ENCODE assay signal across 23 mouse cellular contexts in the genomic region with DNA sequence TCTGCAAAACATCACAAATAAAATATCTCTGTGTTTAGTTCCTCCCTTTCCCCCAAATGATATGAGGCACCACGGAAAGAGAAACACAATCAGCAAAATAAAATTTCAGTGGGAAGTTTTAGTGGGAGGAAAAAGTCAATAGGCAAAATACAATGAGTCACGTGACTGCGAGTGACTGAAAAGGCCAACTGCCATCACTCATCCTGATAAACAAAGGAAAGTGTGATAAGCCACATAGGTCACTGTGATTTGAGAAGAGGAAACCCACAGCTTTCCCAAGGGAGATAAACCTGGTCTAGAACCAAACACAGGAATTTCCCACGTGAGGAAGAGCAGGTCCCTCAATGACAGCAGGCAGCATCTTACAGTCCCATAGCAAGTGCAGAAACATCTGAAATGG.
A peak's percentile ranks its signal among the peaks of the same experiment; 100 is the strongest.
DNase-seq lines count a peak whose midpoint lies in the region; ATAC-seq and TF ChIP-seq lines count a peak whose summit lies in the region.
"Had no signal": no experiment of that assay in that cellular context is flagged by ENCODE, and none has a peak within 500 bp of the region (broad histone marks: within the 10 kb centered on the region; RNA-seq: fewer than 3 reads in every experiment).

No protein-coding gene starts in this region.

- H3K36me3 ChIP-seq in heart, embryonic 12.5 days = no peaks in the 10 kb centered on the region
- H3K36me3 ChIP-seq in lung, postnatal 0 days (ENCODE audit: insufficient read depth, low read length) = no peaks in the 10 kb centered on the region
- no peaks in the 10 kb centered on the region for H3K36me3 ChIP-seq in spleen, adult 2 months (ENCODE audit: control insufficient read depth, insufficient read depth, low read length)
- H3K36me3 ChIP-seq: embryonic facial prominence, embryonic 13.5 days; embryonic facial prominence, embryonic 15.5 days; forebrain, embryonic 10.5 days; forebrain, embryonic 12.5 days had no signal

- no peak overlapping the region for H3K9ac ChIP-seq in heart, embryonic 12.5 days
- H3K9ac ChIP-seq in lung, postnatal 0 days (replicated peaks; ENCODE audit: low read depth) = no peak overlapping the region
- H3K9ac ChIP-seq: embryonic facial prominence, embryonic 13.5 days; embryonic facial prominence, embryonic 15.5 days; forebrain, embryonic 12.5 days had no signal

- no peak for TF ChIP-seq POLR2A in spleen, adult 2 months (IDR thresholded peaks at IDR 0.05; ENCODE audit: low read depth, low read length)

- H3K4me1 ChIP-seq in heart, embryonic 12.5 days (replicated peaks) = peaks cover 20% of the 10 kb centered on the region
- no peaks in the 10 kb centered on the region; the same call in 1 of the 2 replicates for H3K4me1 ChIP-seq in lung, postnatal 0 days (ENCODE audit: insufficient read depth, low read depth, low read length)
- H3K4me1 ChIP-seq in spleen, adult 2 months (ENCODE audit: control insufficient read depth, insufficient read depth, insufficient read length) = peaks cover 8% of the 10 kb centered on the region
- H3K4me1 ChIP-seq: embryonic facial prominence, embryonic 15.5 days had no signal

- H3K27ac ChIP-seq in heart, embryonic 12.5 days (ENCODE audit: poor library complexity, severe bottlenecking) = no peak overlapping the region
- H3K27ac ChIP-seq in lung, postnatal 0 days (ENCODE audit: low read length) = no peak overlapping the region
- peak overlapping the region; percentile 52; the same call in 1 of the 2 replicates for H3K27ac ChIP-seq in spleen, adult 2 months (ENCODE audit: insufficient read depth, low read length)
- H3K27ac ChIP-seq: embryonic facial prominence, embryonic 13.5 days; embryonic facial prominence, embryonic 15.5 days; forebrain, embryonic 10.5 days; forebrain, embryonic 12.5 days had no signal

- TF ChIP-seq CTCF in lung, postnatal 0 days (IDR thresholded peaks at IDR 0.05) = no peak
- TF ChIP-seq CTCF in spleen, adult 2 months (IDR thresholded peaks at IDR 0.05; ENCODE audit: extremely low read depth, insufficient read depth, insufficient read length, insufficient replicate concordance) = no peak

- intact Hi-C loops in heart, postnatal 36 days (cut with DNase I) = no loop called here

- H3K4me2 ChIP-seq in heart, embryonic 12.5 days = no peak overlapping the region
- H3K4me2 ChIP-seq in lung, postnatal 0 days (replicated peaks; ENCODE audit: low read depth, low read length) = no peak overlapping the region
- H3K4me2 ChIP-seq: embryonic facial prominence, embryonic 13.5 days; embryonic facial prominence, embryonic 15.5 days; forebrain, embryonic 12.5 days had no signal

- DNase-seq in heart, postnatal 36 days = no peak
- DNase-seq in lung, postnatal 0 days (ENCODE audit: low spot score) = no peak
- DNase-seq in lung, postnatal 14 days = no peak
- no peak for DNase-seq in spleen, adult 2 months (ENCODE audit: low read depth in 1 of 2, low spot score in 2 of 2)
- no peak for DNase-seq in spleen, adult 12 weeks (ENCODE audit: low spot score)
- DNase-seq: adrenal gland, adult 2 months; adrenal gland, postnatal 10 days; adrenal gland, postnatal 25 days; cerebellum, adult 11 months; cerebellum, adult 18-20 months; cerebellum, adult 8-10 months; cerebellum, adult 9-11 months; cerebellum, postnatal 14 days; cerebellum, postnatal 36 days; embryo, embryonic 11 days had no signal

- ATAC-seq in heart, embryonic 12.5 days (ENCODE audit: insufficient number of reproducible peaks, low FRiP score) = 0 out of 2 replicates have a peak, but pooled peaks have one; percentile 33
- no peak for ATAC-seq in lung, postnatal 0 days
- ATAC-seq: forebrain, embryonic 14.5 days; forebrain, embryonic 16.5 days had no signal

- WGBS in heart, embryonic 12.5 days = 31% methylated on average over 4 of the region's 4 CpGs
- 41% methylated on average over 4 of the region's 4 CpGs for WGBS in lung, postnatal 0 days
- 61% methylated on average over 4 of the region's 4 CpGs for WGBS in spleen, adult 2 months

- no peaks in the 10 kb centered on the region for H3K27me3 ChIP-seq in heart, embryonic 12.5 days (replicated peaks)
- H3K27me3 ChIP-seq in lung, postnatal 0 days (replicated peaks; ENCODE audit: insufficient read depth, low read length) = no peaks in the 10 kb centered on the region
- H3K27me3 ChIP-seq in spleen, adult 2 months (ENCODE audit: control insufficient read depth, insufficient read depth, low read length) = no peaks in the 10 kb centered on the region
- H3K27me3 ChIP-seq: embryonic facial prominence, embryonic 13.5 days; embryonic facial prominence, embryonic 15.5 days had no signal

- H3K9me3 ChIP-seq in heart, embryonic 12.5 days (replicated peaks) = no peaks in the 10 kb centered on the region
- no peaks in the 10 kb centered on the region for H3K9me3 ChIP-seq in lung, postnatal 0 days (ENCODE audit: low read length)
- H3K9me3 ChIP-seq: embryonic facial prominence, embryonic 13.5 days; embryonic facial prominence, embryonic 15.5 days; forebrain, embryonic 10.5 days; forebrain, embryonic 12.5 days had no signal

- TF ChIP-seq EP300 in lung, postnatal 0 days (IDR thresholded peaks at IDR 0.05) = peak; percentile 37; the same call in 1 of the 2 replicates

- H3K4me3 ChIP-seq in heart, embryonic 12.5 days = no peak overlapping the region
- no peak overlapping the region for H3K4me3 ChIP-seq in lung, postnatal 0 days (ENCODE audit: low read depth, low read length)
- no peak overlapping the region for H3K4me3 ChIP-seq in spleen, adult 2 months (ENCODE audit: extremely low read depth, insufficient read depth, insufficient read length)
- H3K4me3 ChIP-seq: embryonic facial prominence, embryonic 13.5 days; embryonic facial prominence, embryonic 15.5 days; erythroblast, embryonic 14.5 days; forebrain, embryonic 10.5 days; forebrain, embryonic 12.5 days had no signal
